Mouse (Mus musculus): ENCODE data around the gene Lim2.

GRCm38 (mm10) chr7:43399501-43399900 lies 28.0 kb upstream of the Lim2 start:
- no peak for TF ChIP-seq CTCF (IDR thresholded peaks at IDR 0.05; ENCODE audit: low read depth, low read length)
- TF ChIP-seq TAL1 (conservative IDR thresholded peaks at IDR 0.05; ENCODE audit: low read depth, low read length) = no peak
- no peak for TF ChIP-seq GATA1 (IDR thresholded peaks at IDR 0.05; ENCODE audit: borderline replicate concordance, low read length)

Data from G1E (cell line).